Mouse (Mus musculus) MEL (cell line): ENCODE results near the gene 1700014D04Rik. TPM values are rescaled to one million over a fixed set of nuclear protein-coding genes. Genes with fewer than 3 reads are reported as not detected.
A peak's percentile ranks its signal among the peaks of the same experiment; 100 is the strongest.

Experiments
- DNase-seq: peaks from one replicate; pipeline ENCODE4 v3.0.0; 2011; ENCODE audit warnings: low read depth, low spot score
- H3K27ac ChIP-seq: 2 replicates; pipeline ENCODE4 v1.5.1; 2012; ENCODE audit warnings: low read depth, mild to moderate bottlenecking, control low read depth, low read length, moderate library complexity; ENCODE audit not compliant: control insufficient read depth
- H3K27me3 ChIP-seq, 2 experiments: fragments of 150-350 bp in 1 of 2; sonication (generic) in 1 of 2; 2 replicates each; pipeline ENCODE4 v1.6.1; 2012; ENCODE audit warnings: low read length in 2 of 2, mild to moderate bottlenecking in 2 of 2, improper control_type of control experiment in 1 of 2, moderate library complexity in 1 of 2; ENCODE audit not compliant: insufficient read depth in 2 of 2, control insufficient read depth in 1 of 2
- H3K36me3 ChIP-seq, 2 experiments: 2 replicates each; pipeline ENCODE4 v1.6.1; 2012 to 2014; ENCODE audit warnings: low read length in 2 of 2, improper control_type of control experiment in 1 of 2, inconsistent platforms in 1 of 2, mild to moderate bottlenecking in 1 of 2; ENCODE audit not compliant: insufficient read depth in 2 of 2, control insufficient read depth in 1 of 2
- H3K4me1 ChIP-seq, 2 experiments: fragments of 150-350 bp in 1 of 2; sonication (generic) in 1 of 2; 2 replicates each; pipeline ENCODE4 v1.6.1; 2012; ENCODE audit warnings: low read length in 2 of 2, improper control_type of control experiment in 1 of 2, mild to moderate bottlenecking in 1 of 2; ENCODE audit not compliant: insufficient read depth in 2 of 2, control insufficient read depth in 1 of 2
- H3K4me3 ChIP-seq, 2 experiments: fragments of 150-350 bp in 1 of 2; sonication (generic) in 1 of 2; 2 replicates each; pipeline ENCODE4 v1.5.1; 2012; ENCODE audit warnings: low read depth in 2 of 2, low read length in 2 of 2, mild to moderate bottlenecking in 2 of 2, moderate library complexity in 2 of 2, control low read depth in 1 of 2, improper control_type of control experiment in 1 of 2; ENCODE audit not compliant: control insufficient read depth in 1 of 2, insufficient read depth in 1 of 2
- H3K79me2 ChIP-seq: 2 replicates; pipeline ENCODE4 v1.6.1; 2012; ENCODE audit warnings: mild to moderate bottlenecking, low read length, moderate library complexity; ENCODE audit not compliant: control insufficient read depth, poor library complexity, insufficient read depth
- H3K9ac ChIP-seq: 2 replicates; pipeline ENCODE4 v1.6.1; 2012; ENCODE audit warnings: low read depth, mild to moderate bottlenecking, control low read depth, low read length, moderate library complexity; ENCODE audit not compliant: control insufficient read depth, poor library complexity, severe bottlenecking
- H3K9me3 ChIP-seq: fragments of 150-350 bp; sonication (generic); replicated peaks from 2 replicates; pipeline ENCODE4 v1.6.1; 2012; ENCODE audit warnings: mild to moderate bottlenecking, low read length, improper control_type of control experiment, moderate library complexity; ENCODE audit not compliant: insufficient read depth
- BHLHE40 ChIP-seq: IDR thresholded peaks from 2 replicates; pipeline ENCODE4 v1.6.1; 2012; ENCODE audit warnings: low read depth, mild to moderate bottlenecking, inconsistent platforms, low read length, improper control_type of control experiment, borderline replicate concordance
- CHD1 ChIP-seq: IDR thresholded peaks from 2 replicates; pipeline ENCODE4 v1.6.1; 2012; ENCODE audit warnings: low read depth, mild to moderate bottlenecking, inconsistent platforms, low read length, improper control_type of control experiment
- CTCF ChIP-seq, 3 experiments: IDR thresholded peaks in 2 of 3; conservative IDR thresholded peaks in 1 of 3; 2 replicates each; pipeline ENCODE4 v1.5.1; 2011 to 2012; ENCODE audit warnings: low read length in 3 of 3, low read depth in 2 of 3, mild to moderate bottlenecking in 2 of 3, improper control_type of control experiment in 1 of 3, inconsistent platforms in 1 of 3, mixed read lengths in 1 of 3, moderate library complexity in 1 of 3; ENCODE audit not compliant: control insufficient read depth in 1 of 3, insufficient read depth in 1 of 3, poor library complexity in 1 of 3, severe bottlenecking in 1 of 3
- ETS1 ChIP-seq: IDR thresholded peaks from 2 replicates; pipeline ENCODE4 v1.6.1; 2012; ENCODE audit warnings: low read depth, mild to moderate bottlenecking, inconsistent platforms, low read length, improper control_type of control experiment, moderate library complexity
- GABPA ChIP-seq: IDR thresholded peaks from 2 replicates; pipeline ENCODE4 v1.6.1; 2012; ENCODE audit warnings: low read depth, mild to moderate bottlenecking, inconsistent platforms, low read length, improper control_type of control experiment, moderate library complexity
- HCFC1 ChIP-seq: IDR thresholded peaks from 2 replicates; pipeline ENCODE4 v1.6.1; 2012; ENCODE audit warnings: low read depth, mild to moderate bottlenecking, inconsistent platforms, low read length, improper control_type of control experiment, moderate library complexity
- JUND ChIP-seq: IDR thresholded peaks from 2 replicates; pipeline ENCODE4 v1.6.1; 2011; ENCODE audit warnings: low read depth, mild to moderate bottlenecking, improper control_type of control experiment, low read length
- MEF2A ChIP-seq: IDR thresholded peaks from 2 replicates; pipeline ENCODE4 v1.6.1; 2014; ENCODE audit warnings: low read depth, mild to moderate bottlenecking, inconsistent platforms, low read length, improper control_type of control experiment; ENCODE audit not compliant: poor library complexity, insufficient replicate concordance, severe bottlenecking; ENCODE audit errors: extremely low read depth
- NELFE ChIP-seq: IDR thresholded peaks from 2 replicates; pipeline ENCODE4 v1.6.1; 2011; ENCODE audit warnings: low read depth, low read length, improper control_type of control experiment
- POLR2A ChIP-seq, 2 experiments: IDR thresholded peaks; 2 replicates each; pipeline ENCODE4 v1.6.1; 2011 to 2012; ENCODE audit warnings: low read length in 2 of 2, mild to moderate bottlenecking in 2 of 2, control low read depth in 1 of 2, improper control_type of control experiment in 1 of 2, low read depth in 1 of 2, moderate library complexity in 1 of 2; ENCODE audit not compliant: control insufficient read depth in 1 of 2, insufficient read depth in 1 of 2, poor library complexity in 1 of 2
- RAD21 ChIP-seq: IDR thresholded peaks from 2 replicates; pipeline ENCODE4 v1.6.1; 2011; ENCODE audit warnings: mild to moderate bottlenecking, low read depth, low read length, improper control_type of control experiment
- SIN3A ChIP-seq: IDR thresholded peaks from 2 replicates; pipeline ENCODE4 v1.6.1; 2012; ENCODE audit warnings: low read length, improper control_type of control experiment, inconsistent platforms
- SMC3 ChIP-seq: IDR thresholded peaks from 2 replicates; pipeline ENCODE4 v1.6.1; 2011; ENCODE audit warnings: low read depth, low read length, improper control_type of control experiment
- TAL1 ChIP-seq: IDR thresholded peaks from 2 replicates; pipeline ENCODE4 v1.6.1; 2012; ENCODE audit warnings: mild to moderate bottlenecking, inconsistent platforms, low read length, moderate library complexity, mixed read lengths
- TBP ChIP-seq: IDR thresholded peaks from 2 replicates; pipeline ENCODE4 v1.8.0; 2011; ENCODE audit warnings: low read depth, low read length, improper control_type of control experiment
- USF1 ChIP-seq: IDR thresholded peaks from 2 replicates; pipeline ENCODE4 v1.6.1; 2014; ENCODE audit warnings: low read depth, mild to moderate bottlenecking, inconsistent platforms, low read length, improper control_type of control experiment, moderate library complexity
- USF2 ChIP-seq, 2 experiments: IDR thresholded peaks; 2 replicates each; pipeline ENCODE4 v1.6.1; 2011 to 2012; ENCODE audit warnings: improper control_type of control experiment in 2 of 2, low read length in 2 of 2, borderline replicate concordance in 1 of 2, inconsistent platforms in 1 of 2, low read depth in 1 of 2, mild to moderate bottlenecking in 1 of 2; ENCODE audit not compliant: insufficient read depth in 1 of 2
- ZC3H11A ChIP-seq: IDR thresholded peaks from 2 replicates; pipeline ENCODE4 v1.6.1; 2012; ENCODE audit warnings: low read depth, mild to moderate bottlenecking, inconsistent platforms, low read length, improper control_type of control experiment
- ZMIZ1 ChIP-seq: IDR thresholded peaks from 2 replicates; pipeline ENCODE4 v1.6.1; 2012; ENCODE audit warnings: low read depth, mild to moderate bottlenecking, inconsistent platforms, low read length, improper control_type of control experiment, moderate library complexity
- polyA plus RNA-seq, 2 experiments: library from polyadenylated mRNA; stranded (reverse) in 1 of 2; unstranded in 1 of 2; fragments of >175 nt in 1 of 2; fragments of >200 nt in 1 of 2; gene quantifications; 2 replicates each; pipeline versions ENCODE4 v1.2.1 to v1.2.4; 2012; ENCODE audit warnings: low replicate concordance in 2 of 2, low read depth in 1 of 2; ENCODE audit not compliant: insufficient read length in 2 of 2, insufficient read depth in 1 of 2, missing spikeins in 1 of 2
- total RNA-seq: library from RNA; depleted of rRNA; stranded (reverse); fragments of 300-350 nt; gene quantifications from 2 replicates; pipeline ENCODE4 v1.2.3, GENCODE M21; 2012

Gene 1700014D04Rik
- total and polyA plus RNA-seq, 3 experiments = 0.06 TPM; not detected in 2

DNA sequence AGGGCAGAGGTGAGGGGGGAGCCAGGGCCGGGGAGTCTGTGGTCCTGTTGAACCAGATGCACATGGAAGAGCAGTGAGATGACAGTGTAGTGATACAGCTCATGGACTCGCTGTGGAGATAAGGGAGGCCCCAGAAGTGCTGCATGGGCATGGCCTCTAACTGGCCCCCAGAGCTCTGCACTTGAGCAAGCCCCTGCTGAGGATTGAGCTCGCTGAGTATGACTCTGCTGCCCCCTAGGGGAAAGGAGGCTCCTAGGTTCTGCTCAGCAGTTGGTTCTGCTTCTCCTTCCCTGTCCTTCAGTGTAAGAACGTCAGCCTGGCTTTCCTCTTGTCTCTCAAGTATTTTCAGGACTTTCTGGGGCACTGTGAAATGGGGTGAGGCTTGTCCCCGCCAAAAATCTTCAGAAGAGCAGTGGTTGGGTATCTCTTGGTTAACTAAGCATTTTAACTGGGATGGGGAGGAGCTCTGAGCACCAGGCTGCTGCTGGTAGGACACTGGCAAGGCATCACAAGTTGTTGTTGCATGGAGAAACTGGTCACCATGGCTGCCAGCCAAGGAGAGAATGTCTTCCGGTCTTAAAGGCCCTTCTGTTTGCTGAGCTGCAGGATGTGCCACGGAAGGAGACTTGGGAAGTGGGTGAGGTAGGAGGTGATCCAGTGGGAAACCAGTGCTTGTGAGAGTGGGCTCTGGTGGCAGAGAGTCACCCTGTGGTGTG, 18.0 kb downstream of the 1700014D04Rik start:
- DNase-seq = peak; percentile 90
- Histone ChIP-seq H3K9me3 (no peaks in the 10 kb centered on the region), H3K79me2 (no peaks in the 10 kb centered on the region), H3K36me3 (no peaks in the 10 kb centered on the region), H3K9ac (0 out of 2 replicates have a peak overlapping the region, but pooled peaks have one; percentile 16), H3K4me1 (peaks cover 0 to 2% of the 10 kb centered on the region in 2 experiments; a peak in 1 of 4 replicates), H3K4me3 (no peak overlapping the region), H3K27me3 (no peaks in the 10 kb centered on the region), H3K27ac (no peak overlapping the region)
- TF ChIP-seq SIN3A (no peak), GABPA (no peak), TAL1 (no peak), ZC3H11A (peak; percentile 89), TBP (no peak), ETS1 (no peak), NELFE (no peak), USF1 (no peak), HCFC1 (no peak), USF2 (IDR thresholded peaks at IDR 0.05; ENCODE audit: borderline replicate concordance in 1 of 2, insufficient read depth in 1 of 2, low read depth in 1 of 2, low read length in 2 of 2) (no peak), POLR2A (IDR thresholded peaks at IDR 0.05; ENCODE audit: control insufficient read depth in 1 of 2, insufficient read depth in 1 of 2, low read depth in 1 of 2, low read length in 2 of 2, poor library complexity in 1 of 2) (no peak), CTCF (IDR thresholded peaks at IDR 0.05 in 2 of 3, conservative IDR thresholded peaks at IDR 0.05 in 1 of 3; ENCODE audit: control insufficient read depth in 1 of 3, insufficient read depth in 1 of 3, low read depth in 2 of 3, low read length in 3 of 3, poor library complexity in 1 of 3, severe bottlenecking in 1 of 3) (peak; percentile 93 to 97 (median 97)), SMC3 (peak; percentile 89), ZMIZ1 (no peak), RAD21 (peak; percentile 98), JUND (no peak), MEF2A (no peak), CHD1 (no peak), BHLHE40 (no peak)
